Mouse (Mus musculus) MEL (cell line): ENCODE results near the gene Oxld1.

ENCODE experiments used
- BHLHE40 ChIP-seq: IDR thresholded peaks from 2 replicates; pipeline ENCODE4 v1.6.1; 2012; ENCODE audit warnings: low read depth, mild to moderate bottlenecking, inconsistent platforms, low read length, improper control_type of control experiment, borderline replicate concordance
- CTCF ChIP-seq, 3 experiments: IDR thresholded peaks in 2 of 3; conservative IDR thresholded peaks in 1 of 3; 2 replicates each; pipeline ENCODE4 v1.5.1; 2011 to 2012; ENCODE audit warnings: low read length in 3 of 3, low read depth in 2 of 3, mild to moderate bottlenecking in 2 of 3, improper control_type of control experiment in 1 of 3, inconsistent platforms in 1 of 3, mixed read lengths in 1 of 3, moderate library complexity in 1 of 3; ENCODE audit not compliant: control insufficient read depth in 1 of 3, insufficient read depth in 1 of 3, poor library complexity in 1 of 3, severe bottlenecking in 1 of 3
- EP300 ChIP-seq, 2 experiments: IDR thresholded peaks; 2 replicates each; pipeline ENCODE4 v1.6.1; 2011; ENCODE audit warnings: improper control_type of control experiment in 2 of 2, low read length in 2 of 2, low read depth in 1 of 2, mild to moderate bottlenecking in 1 of 2
- TCF12 ChIP-seq: IDR thresholded peaks from 2 replicates; pipeline ENCODE4 v1.6.1; 2014; ENCODE audit warnings: low read depth, mild to moderate bottlenecking, inconsistent platforms, low read length, improper control_type of control experiment, moderate library complexity

DNA sequence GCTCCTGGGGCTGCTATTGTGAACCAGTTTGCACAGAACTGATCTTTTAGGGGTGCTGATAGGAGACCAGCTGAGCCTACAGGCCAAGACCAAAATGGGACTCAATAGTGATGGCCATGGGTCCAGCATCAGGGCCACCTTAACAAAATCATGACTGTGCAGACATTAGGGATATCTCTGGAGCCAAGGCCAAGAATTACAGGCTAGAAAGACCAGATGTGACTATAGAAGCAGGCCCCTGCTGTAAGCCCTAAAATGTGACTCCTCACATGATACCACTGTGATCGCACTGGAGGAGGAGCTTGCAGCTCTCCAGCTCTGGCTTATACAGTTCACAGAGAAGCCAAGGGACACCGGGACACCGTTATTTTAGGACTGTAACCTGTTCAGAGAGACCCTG is 15.5 kb downstream of the Oxld1 start, which contains the start of gene Tspan10:
- TF ChIP-seq TCF12: no peak
- no peak for TF ChIP-seq EP300 (IDR thresholded peaks at IDR 0.05; ENCODE audit: low read depth in 1 of 2, low read length in 2 of 2)
- no peak for TF ChIP-seq BHLHE40
- no peak for TF ChIP-seq CTCF (IDR thresholded peaks at IDR 0.05 in 2 of 3, conservative IDR thresholded peaks at IDR 0.05 in 1 of 3; ENCODE audit: control insufficient read depth in 1 of 3, insufficient read depth in 1 of 3, low read depth in 2 of 3, low read length in 3 of 3, poor library complexity in 1 of 3, severe bottlenecking in 1 of 3)
